Mouse (Mus musculus) spleen, adult 12 weeks (tissue): ENCODE results near the gene Rpl13a.
"Not testable (repeated sequence)": the region's sequence is repeated elsewhere in the genome, so short reads cannot be mapped to it uniquely, and the experiment has no call there.

ENCODE experiments used
- DNase-seq: peaks from one replicate; pipeline ENCODE4 v3.0.0; 2022; ENCODE audit warnings: low spot score

The Rpl13a gene

GRCm38 (mm10) chr7:45113476-45113875, 15.1 kb downstream of the Rpl13a start:
- DNase-seq: no peak

DNA sequence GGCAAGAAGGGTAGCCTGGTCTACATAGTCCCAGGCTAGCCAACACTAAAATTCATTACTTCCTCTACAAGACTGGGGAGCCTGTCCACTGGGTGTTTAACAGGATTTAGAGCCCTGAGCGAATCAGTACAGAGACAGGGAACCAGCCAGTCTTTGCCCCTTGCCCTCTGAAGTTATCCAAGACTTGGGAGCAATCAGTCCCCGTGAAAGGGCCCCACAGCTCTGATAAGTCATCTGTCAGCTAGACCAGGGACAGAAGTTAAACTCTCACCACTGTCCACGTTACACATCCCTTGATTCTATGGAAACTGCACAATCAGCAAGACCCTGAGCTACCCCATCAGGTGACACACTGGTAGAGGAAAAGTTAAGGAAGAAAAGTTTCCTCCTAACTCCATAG, 16.0 kb downstream of the Rpl13a start:
- no peak for DNase-seq

GRCm38 (mm10) chr7:45111940-45112339, 16.6 kb downstream of the Rpl13a start:
- DNase-seq: no peak

GRCm38 (mm10) chr7:45110089-45110488, 18.5 kb downstream of the Rpl13a start:
- not testable (repeated sequence) for DNase-seq

- no peak for DNase-seq
These were observed 21.4 kb downstream of the Rpl13a start for GRCm38 (mm10) chr7:45107052-45107645.

DNA sequence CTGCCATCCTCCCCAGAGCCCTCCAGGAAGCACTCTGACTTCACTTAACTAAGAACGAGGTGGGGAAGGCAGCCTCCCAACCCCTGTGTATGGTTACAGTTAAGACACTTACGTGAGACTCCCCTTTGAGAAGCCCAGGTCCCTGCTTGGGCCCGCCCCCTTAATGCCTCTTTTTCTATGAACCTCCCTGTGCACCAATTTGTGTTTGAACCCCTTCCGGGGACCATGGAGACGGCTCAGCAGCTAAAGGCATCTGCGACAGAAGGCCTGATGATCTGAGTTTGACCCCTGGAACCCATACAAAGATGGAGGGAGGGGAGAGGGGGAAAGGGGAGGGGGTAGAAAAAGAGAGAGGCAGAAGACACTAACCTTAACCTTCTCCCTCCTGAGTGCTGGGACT, 22.1 kb downstream of the Rpl13a start:
- no peak for DNase-seq

GRCm38 (mm10) chr7:45105491-45105890, 23.1 kb downstream of the Rpl13a start:
- DNase-seq: no peak

GRCm38 (mm10) chr7:45104941-45105340, 23.6 kb downstream of the Rpl13a start:
- DNase-seq: no peak

- DNase-seq: no peak
These were observed 24.8 kb downstream of the Rpl13a start, which contains the start of gene Fcgrt for GRCm38 (mm10) chr7:45103652-45104180. Fcgrt (minus strand) TSS chr7:45103851.

- DNase-seq: no peak
These were observed 25.5 kb downstream of the Rpl13a start for GRCm38 (mm10) chr7:45102940-45103585.

DNA sequence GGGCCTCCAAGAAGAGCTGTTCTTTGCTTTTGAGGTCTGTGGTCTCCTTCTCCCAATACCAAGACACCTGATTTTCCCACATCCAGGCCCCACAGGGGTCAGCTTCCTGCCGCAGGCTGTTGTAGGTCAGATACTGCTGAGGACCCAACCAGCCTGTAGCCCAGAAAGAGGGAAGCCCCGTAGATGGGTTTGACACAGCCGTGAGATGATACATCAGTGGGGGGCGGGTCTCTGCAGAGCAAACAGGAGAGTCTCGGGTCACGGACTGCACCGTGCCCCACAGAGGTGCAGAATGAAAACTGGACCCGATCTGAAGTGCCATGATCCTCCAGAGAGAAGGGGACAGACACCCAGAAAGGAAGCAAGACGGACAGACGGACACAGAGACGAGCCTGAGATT, 26.1 kb downstream of the Rpl13a start:
- no peak for DNase-seq

GRCm38 (mm10) chr7:45100046-45100445, 28.5 kb downstream of the Rpl13a start:
- no peak for DNase-seq

DNA sequence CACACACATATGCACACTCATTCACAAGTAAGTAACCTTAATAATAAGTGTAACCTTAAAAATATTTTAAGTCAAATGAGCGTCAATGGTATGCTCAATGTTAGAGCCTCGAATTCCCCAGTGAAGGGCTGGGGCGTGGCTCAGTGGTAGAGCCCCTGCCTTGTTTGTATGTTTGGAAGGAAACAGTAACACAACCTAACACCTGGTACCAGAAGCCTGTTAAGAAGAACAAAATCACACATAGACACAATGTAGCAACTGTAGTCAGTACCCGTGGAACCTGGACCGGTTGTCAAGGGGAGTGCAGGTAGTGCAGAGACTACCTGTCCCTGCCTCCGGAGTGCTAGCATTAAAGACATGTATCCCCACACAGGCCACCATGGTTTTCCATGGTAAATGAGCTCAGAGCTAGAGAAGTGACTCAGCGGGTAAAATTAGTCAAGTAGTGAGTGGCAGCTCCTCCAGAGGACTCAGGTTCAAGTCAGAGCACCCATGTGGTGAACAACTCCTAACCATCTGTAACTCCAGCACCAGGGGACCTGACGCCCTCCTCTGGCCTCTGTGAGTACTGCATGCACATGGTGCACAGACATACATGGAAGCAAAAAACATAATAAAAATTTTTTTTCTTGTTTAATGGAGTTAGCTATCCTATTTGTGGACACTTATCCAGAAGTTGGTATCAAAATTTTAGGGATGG, 29.9 kb downstream of the Rpl13a start:
- no peak for DNase-seq

DNA sequence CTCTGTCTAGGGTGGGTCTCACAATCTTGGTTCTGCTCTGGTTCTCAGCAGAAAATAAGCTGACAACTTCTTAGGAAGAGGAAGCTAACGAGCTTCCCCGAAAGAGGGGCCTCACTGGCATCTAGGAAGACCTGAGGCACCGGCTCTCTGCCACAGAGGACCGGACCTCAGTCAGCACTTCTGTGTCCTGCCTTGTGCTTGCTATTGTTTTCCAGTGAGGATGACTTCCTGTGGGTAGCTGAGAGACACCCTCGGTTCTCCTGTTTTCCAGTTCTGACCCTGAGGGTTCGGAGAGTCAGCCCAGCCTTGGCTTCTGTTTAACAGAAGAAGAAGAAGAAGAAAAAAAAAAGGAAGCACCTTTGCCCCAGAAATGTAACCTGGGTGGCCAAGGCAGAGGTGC, 31.1 kb downstream of the Rpl13a start:
- DNase-seq: no peak

DNA sequence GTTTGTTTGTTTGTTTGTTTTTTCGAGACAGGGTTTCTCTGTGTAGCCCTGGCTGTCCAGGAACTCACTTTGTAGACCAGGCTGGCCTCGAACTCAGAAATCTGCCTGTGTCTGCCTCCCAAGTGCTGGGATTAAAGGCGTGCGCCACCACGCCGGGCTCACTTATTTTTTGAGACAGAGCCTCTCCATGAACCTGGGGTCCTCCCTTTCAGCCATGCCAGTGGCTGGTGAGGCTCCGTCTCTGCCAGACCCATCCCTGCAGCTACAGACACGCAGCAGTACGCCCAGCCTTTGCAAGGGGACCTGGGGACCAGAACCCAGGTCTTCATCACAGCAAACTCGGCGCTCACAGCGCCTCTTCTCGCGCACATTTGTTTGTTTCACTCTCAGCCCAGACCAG, 32.6 kb downstream of the Rpl13a start:
- DNase-seq: not testable (repeated sequence)

GRCm38 (mm10) chr7:45095367-45095766, 33.2 kb downstream of the Rpl13a start:
- DNase-seq: no peak

GRCm38 (mm10) chr7:45094121-45094520, 34.4 kb downstream of the Rpl13a start:
- no peak for DNase-seq

GRCm38 (mm10) chr7:45093516-45093905, 35.0 kb downstream of the Rpl13a start:
- no peak for DNase-seq

DNA sequence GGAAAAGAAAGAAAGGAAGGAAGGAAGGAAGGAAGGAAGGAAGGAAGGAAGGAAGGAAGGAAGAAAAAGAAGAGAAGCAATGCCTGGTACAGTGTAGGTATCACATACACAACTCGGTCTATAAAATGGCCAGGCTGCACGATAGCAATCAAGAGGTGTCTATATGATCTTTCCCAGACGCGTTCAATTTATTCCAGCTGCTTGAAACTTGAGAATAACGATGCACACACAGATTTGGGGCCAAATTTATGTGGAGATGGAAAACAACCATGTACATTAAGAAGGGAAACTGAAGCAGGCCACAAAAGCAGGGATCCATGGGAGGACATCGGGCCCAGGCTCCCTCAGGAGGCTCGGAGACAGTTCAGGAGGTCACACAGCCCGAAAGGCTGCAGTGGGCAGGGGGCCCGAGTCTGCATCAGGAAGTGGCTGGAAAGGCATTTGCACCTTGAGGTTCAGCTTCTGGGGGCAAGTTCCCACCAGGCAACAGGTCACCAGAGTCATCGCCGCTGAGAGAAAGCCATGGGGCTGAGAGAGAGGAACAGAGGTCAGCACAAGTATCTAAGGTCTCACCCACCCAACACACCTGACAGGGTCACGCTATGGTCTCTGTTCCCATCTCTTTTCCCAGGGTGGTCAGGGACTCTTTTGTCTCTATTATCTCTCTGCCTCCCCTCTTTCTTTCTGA, 35.6 kb downstream of the Rpl13a start:
- no peak for DNase-seq

GRCm38 (mm10) chr7:45092048-45092447, 36.5 kb downstream of the Rpl13a start, which contains the start of gene Rcn3:
Rcn3 (minus strand) TSS chr7:45092221.
- DNase-seq: no peak

GRCm38 (mm10) chr7:45091001-45091990, 37.3 kb downstream of the Rpl13a start:
- DNase-seq: no peak
